Mouse (Mus musculus): ENCODE measurements around the gene Traf2. TPM values are rescaled to one million over a fixed set of nuclear protein-coding genes. Genes with fewer than 3 reads are reported as not detected.

Gene Traf2
- total RNA-seq (2021) (10 to 100 TPM; 13.5 to 15.8 TPM), polyA plus RNA-seq (2012; rRNA removed) (10.8 and 15.1 TPM in 2 replicates)
- long read RNA-seq, transcript Traf2-201 (11 exons, 3,044 nt) = major isoform, 24 of 41 reads
- long read RNA-seq, partial matches to known transcripts = 12 of 41 reads
- long read RNA-seq, other reads (novel, unspliced or antisense) = 2 of 41 reads

- H3K79me2 ChIP-seq (replicated peaks; ENCODE audit: control insufficient read depth, insufficient read depth, low read length) = peaks cover 11% of the 10 kb centered on the region
- H3K27me3 ChIP-seq (ENCODE audit: control insufficient read depth, insufficient read depth, low read length) = no peaks in the 10 kb centered on the region
- peak within 1 kb of the TSS; percentile 98 for H3K9ac ChIP-seq (ENCODE audit: low read depth, low read length)
- H3K4me3 ChIP-seq = peak within 1 kb of the TSS; percentile 73
- WGBS = 2% methylated on average over 48 of the region's 48 CpGs
- 0 out of 2 replicates have a peak, but pooled peaks have one; percentile 22 for TF ChIP-seq EP300 (IDR thresholded peaks at IDR 0.05; ENCODE audit: insufficient read depth, low read depth, low read length)
- no peak for TF ChIP-seq CTCF (IDR thresholded peaks at IDR 0.05)
- peak; percentile 86 for TF ChIP-seq POLR2A (IDR thresholded peaks at IDR 0.05; ENCODE audit: insufficient read depth, low read depth, low read length)
- intact Hi-C loops (cut with DNase I) = loop anchor here (5.0 kb wide), 1 partner anchor 45 kb away; the partner anchor contains the start of genes C8g and Fbxw5
- peak; percentile 99 for DNase-seq
- H3K36me3 ChIP-seq (ENCODE audit: control insufficient read depth, insufficient read depth, low read length) = no peaks in the 10 kb centered on the region
- H3K4me1 ChIP-seq (ENCODE audit: control insufficient read depth, insufficient read depth, low read length) = peaks cover 10% of the 10 kb centered on the region
- H3K27ac ChIP-seq = peak within 1 kb of the TSS; percentile 96
Measured at GRCm38 (mm10) chr2:25546811-25547491, at the start of gene Traf2. Traf2 (minus strand) TSS chr2:25546940.

DNA sequence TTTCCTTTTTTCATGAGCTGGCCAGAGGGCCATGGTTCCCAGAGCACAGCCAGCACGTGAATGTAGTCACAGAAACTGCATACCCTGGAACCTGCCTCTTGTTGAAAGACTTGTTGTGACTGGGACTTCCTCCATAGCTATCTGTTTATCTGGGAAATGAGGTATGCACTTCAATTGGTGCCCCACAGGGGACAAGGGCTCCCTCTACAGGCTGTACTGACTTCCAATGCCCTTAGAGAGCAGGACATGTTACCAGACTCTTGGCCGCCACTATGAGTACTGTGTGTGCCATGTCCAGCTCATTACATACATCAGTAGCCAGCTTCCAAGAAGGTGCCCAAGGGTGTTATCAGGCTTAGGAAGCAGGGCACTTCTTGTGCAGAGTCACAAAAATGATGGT lies 45.1 kb upstream of the Traf2 start:
- DNase-seq = no peak
- Histone ChIP-seq H3K27me3 (ENCODE audit: control insufficient read depth, insufficient read depth, low read length) (no peaks in the 10 kb centered on the region), H3K79me2 (replicated peaks; ENCODE audit: control insufficient read depth, insufficient read depth, low read length) (no peaks in the 10 kb centered on the region), H3K9ac (ENCODE audit: low read depth, low read length) (no peak overlapping the region), H3K36me3 (ENCODE audit: control insufficient read depth, insufficient read depth, low read length) (no peaks in the 10 kb centered on the region; the same call in 1 of the 2 replicates), H3K4me3 (no peak overlapping the region), H3K27ac (no peak overlapping the region), H3K4me1 (ENCODE audit: control insufficient read depth, insufficient read depth, low read length) (peaks cover 4% of the 10 kb centered on the region; the same call in 1 of the 2 replicates)
- TF ChIP-seq POLR2A (IDR thresholded peaks at IDR 0.05; ENCODE audit: insufficient read depth, low read depth, low read length) (no peak), EP300 (IDR thresholded peaks at IDR 0.05; ENCODE audit: insufficient read depth, low read depth, low read length) (no peak), CTCF (IDR thresholded peaks at IDR 0.05) (peak; percentile 64)
- intact Hi-C loops (cut with DNase I) = no loop called here
- 82% methylated on average over 2 of the region's 2 CpGs for WGBS

DNA sequence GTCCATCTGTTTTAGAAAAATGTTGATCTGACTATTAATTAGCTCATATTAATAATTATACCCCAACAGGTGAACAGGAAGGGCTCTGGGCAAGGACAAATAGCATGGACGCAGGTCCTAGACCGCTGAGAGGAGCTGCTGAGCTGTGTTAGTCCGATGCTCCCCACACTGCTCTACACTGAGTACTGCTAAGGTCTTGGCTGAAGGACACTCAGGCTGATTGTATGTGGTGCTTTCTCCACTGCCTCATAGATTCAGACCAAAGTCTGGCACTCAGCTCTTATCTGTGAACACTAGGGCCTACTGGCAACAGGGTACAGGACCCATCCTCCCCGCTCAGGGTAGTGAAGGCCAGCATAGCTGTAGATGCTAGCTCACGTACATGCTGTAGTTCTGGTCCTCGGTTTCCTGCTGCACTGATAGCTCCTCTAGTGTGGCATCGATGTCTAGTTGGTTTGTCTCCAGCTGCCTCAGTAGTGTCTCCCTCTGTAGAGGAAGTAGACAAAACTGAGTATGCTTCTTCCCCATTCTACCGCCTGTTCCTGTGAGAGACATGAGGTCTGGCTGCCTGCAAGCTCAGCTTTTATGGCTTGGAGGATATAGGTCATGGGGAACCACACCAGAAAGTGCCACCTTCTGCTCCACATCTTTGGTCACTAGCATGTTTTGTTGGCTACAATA lies 41.6 kb upstream of the Traf2 start:
- intact Hi-C loops (cut with DNase I) = no loop called here
- peaks cover 7% of the 10 kb centered on the region; the same call in 1 of the 2 replicates for H3K4me1 ChIP-seq (ENCODE audit: control insufficient read depth, insufficient read depth, low read length)
- no peaks in the 10 kb centered on the region for H3K36me3 ChIP-seq (ENCODE audit: control insufficient read depth, insufficient read depth, low read length)
- no peaks in the 10 kb centered on the region for H3K27me3 ChIP-seq (ENCODE audit: control insufficient read depth, insufficient read depth, low read length)
- no peaks in the 10 kb centered on the region for H3K79me2 ChIP-seq (replicated peaks; ENCODE audit: control insufficient read depth, insufficient read depth, low read length)
- DNase-seq = peak in 1 of 2 experiments; percentile 24
- TF ChIP-seq POLR2A (IDR thresholded peaks at IDR 0.05; ENCODE audit: insufficient read depth, low read depth, low read length) (no peak), CTCF (IDR thresholded peaks at IDR 0.05) (no peak), EP300 (IDR thresholded peaks at IDR 0.05; ENCODE audit: insufficient read depth, low read depth, low read length) (no peak)
- 74% methylated on average over 8 of the region's 8 CpGs for WGBS
- no peak overlapping the region for H3K27ac ChIP-seq
- no peak overlapping the region for H3K9ac ChIP-seq (ENCODE audit: low read depth, low read length)
- no peak overlapping the region for H3K4me3 ChIP-seq

GRCm38 (mm10) chr2:25587290-25587689 lies 40.5 kb upstream of the Traf2 start:
- H3K36me3 ChIP-seq (ENCODE audit: control insufficient read depth, insufficient read depth, low read length) = no peaks in the 10 kb centered on the region
- peaks cover 7% of the 10 kb centered on the region; the same call in 1 of the 2 replicates for H3K4me1 ChIP-seq (ENCODE audit: control insufficient read depth, insufficient read depth, low read length)
- TF ChIP-seq EP300 (IDR thresholded peaks at IDR 0.05; ENCODE audit: insufficient read depth, low read depth, low read length) = no peak
- no peak for TF ChIP-seq CTCF (IDR thresholded peaks at IDR 0.05)
- no peak for TF ChIP-seq POLR2A (IDR thresholded peaks at IDR 0.05; ENCODE audit: insufficient read depth, low read depth, low read length)
- no peak overlapping the region for H3K4me3 ChIP-seq
- 87% methylated on average over 8 of the region's 8 CpGs for WGBS
- no peaks in the 10 kb centered on the region for H3K79me2 ChIP-seq (replicated peaks; ENCODE audit: control insufficient read depth, insufficient read depth, low read length)
- no peak overlapping the region for H3K9ac ChIP-seq (ENCODE audit: low read depth, low read length)
- H3K27me3 ChIP-seq (ENCODE audit: control insufficient read depth, insufficient read depth, low read length) = no peaks in the 10 kb centered on the region
- no peak for DNase-seq
- no peak overlapping the region for H3K27ac ChIP-seq
- intact Hi-C loops (cut with DNase I) = no loop called here

GRCm38 (mm10) chr2:25585601-25586000 lies 38.9 kb upstream of the Traf2 start:
- H3K79me2 ChIP-seq (replicated peaks; ENCODE audit: control insufficient read depth, insufficient read depth, low read length) = no peaks in the 10 kb centered on the region
- DNase-seq = no peak
- no peak overlapping the region for H3K27ac ChIP-seq
- no peaks in the 10 kb centered on the region for H3K36me3 ChIP-seq (ENCODE audit: control insufficient read depth, insufficient read depth, low read length)
- H3K9ac ChIP-seq (ENCODE audit: low read depth, low read length) = no peak overlapping the region
- 68% methylated on average over 3 of the region's 3 CpGs for WGBS
- H3K27me3 ChIP-seq (ENCODE audit: control insufficient read depth, insufficient read depth, low read length) = no peaks in the 10 kb centered on the region; the same call in 1 of the 2 replicates
- TF ChIP-seq EP300 (IDR thresholded peaks at IDR 0.05; ENCODE audit: insufficient read depth, low read depth, low read length) (no peak), POLR2A (IDR thresholded peaks at IDR 0.05; ENCODE audit: insufficient read depth, low read depth, low read length) (no peak), CTCF (IDR thresholded peaks at IDR 0.05) (no peak)
- H3K4me3 ChIP-seq = no peak overlapping the region
- H3K4me1 ChIP-seq (ENCODE audit: control insufficient read depth, insufficient read depth, low read length) = peaks cover 13% of the 10 kb centered on the region
- intact Hi-C loops (cut with DNase I) = no loop called here
